Comparison of ENCODE assay signal across 13 mouse cellular contexts in the genomic region with DNA sequence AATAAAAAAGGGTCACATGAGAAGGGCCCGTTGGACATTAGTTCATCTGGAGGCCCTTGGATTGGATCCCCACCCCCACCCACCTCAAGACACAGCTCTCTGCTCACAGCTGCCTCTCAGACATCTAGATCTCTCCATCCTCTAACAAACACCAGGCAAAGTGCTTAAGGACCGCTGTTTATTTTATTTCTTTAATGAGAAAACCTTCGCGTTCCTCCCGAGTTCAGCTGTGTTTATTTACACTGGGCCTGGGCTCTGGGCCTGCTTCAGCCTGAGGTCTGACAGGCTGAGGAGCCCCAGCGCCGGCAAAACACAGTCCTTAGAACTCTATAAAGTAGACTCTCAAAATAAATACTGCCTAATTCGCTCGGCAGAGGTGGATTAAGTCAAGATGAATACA.
DNase-seq lines count a peak whose midpoint lies in the region; ATAC-seq and TF ChIP-seq lines count a peak whose summit lies in the region.
"Had no signal": no experiment of that assay in that cellular context is flagged by ENCODE, and none has a peak within 500 bp of the region (broad histone marks: within the 10 kb centered on the region; RNA-seq: fewer than 3 reads in every experiment).

No protein-coding gene starts in this region.

- DNase-seq in liver, adult 2 months (ENCODE audit: extremely low read depth, low read depth, low spot score), result peak; percentile 13
- DNase-seq in liver, result no peak
- DNase-seq in embryo, embryonic 11 days, result peak; percentile 67
- DNase-seq in forebrain, embryonic 14.5 days (ENCODE audit: low spot score), result peak; percentile 33
- DNase-seq in midbrain, embryonic 14.5 days, result peak; percentile 56
- no peak for DNase-seq in Muller cell, postnatal 12 days (ENCODE audit: inconsistent ontology term)
- no peak for DNase-seq in thymus, postnatal 0 days (ENCODE audit: low spot score)
- DNase-seq: cerebellum, adult 11-12 months; kidney, adult 2 months; left cerebral cortex, postnatal 4 days had no signal

- H3K4me3 ChIP-seq in liver, adult 2 months (ENCODE audit: insufficient read depth, low read depth, low read length), result no peak overlapping the region
- no peak overlapping the region for H3K4me3 ChIP-seq in forebrain, embryonic 14.5 days (ENCODE audit: low read depth, low read length)
- no peak overlapping the region for H3K4me3 ChIP-seq in midbrain, embryonic 14.5 days (replicated peaks; ENCODE audit: low read depth, low read length)
- no peak overlapping the region for H3K4me3 ChIP-seq in heart, embryonic 12.5 days
- H3K4me3 ChIP-seq: heart, embryonic 13.5 days; stomach, embryonic 15.5 days had no signal

- 25% methylated on average over 9 of the region's 9 CpGs for WGBS in liver, adult 2 months
- WGBS in forebrain, embryonic 14.5 days, result 7% methylated on average over 9 of the region's 9 CpGs
- 4% methylated on average over 9 of the region's 9 CpGs for WGBS in midbrain, embryonic 14.5 days
- WGBS in heart, embryonic 12.5 days, result 12% methylated on average over 9 of the region's 9 CpGs

- H3K9me3 ChIP-seq in forebrain, embryonic 14.5 days (replicated peaks; ENCODE audit: control insufficient read depth, low read length), result no peaks in the 10 kb centered on the region
- no peaks in the 10 kb centered on the region for H3K9me3 ChIP-seq in midbrain, embryonic 14.5 days (ENCODE audit: control insufficient read depth, low read length)
- no peaks in the 10 kb centered on the region for H3K9me3 ChIP-seq in heart, embryonic 12.5 days (replicated peaks)
- H3K9me3 ChIP-seq: heart, embryonic 13.5 days; stomach, embryonic 15.5 days had no signal

- no peaks in the 10 kb centered on the region for H3K36me3 ChIP-seq in liver, adult 2 months (ENCODE audit: control insufficient read depth, insufficient read depth, low read length)
- no peaks in the 10 kb centered on the region for H3K36me3 ChIP-seq in forebrain, embryonic 14.5 days (ENCODE audit: control insufficient read depth, insufficient read depth, low read length)
- H3K36me3 ChIP-seq in midbrain, embryonic 14.5 days (ENCODE audit: control insufficient read depth, insufficient read depth, low read length), result no peaks in the 10 kb centered on the region
- H3K36me3 ChIP-seq in heart, embryonic 12.5 days, result no peaks in the 10 kb centered on the region
- H3K36me3 ChIP-seq: heart, embryonic 13.5 days; stomach, embryonic 15.5 days had no signal

- TF ChIP-seq POLR2A in liver, adult 2 months (IDR thresholded peaks at IDR 0.05; ENCODE audit: extremely low read depth, insufficient read depth, low read length), result no peak

- no peak overlapping the region for H3K27ac ChIP-seq in liver, adult 2 months (replicated peaks; ENCODE audit: insufficient read depth, low read depth, low read length)
- H3K27ac ChIP-seq in forebrain, embryonic 14.5 days (ENCODE audit: low read depth, low read length), result no peak overlapping the region
- H3K27ac ChIP-seq in midbrain, embryonic 14.5 days (replicated peaks; ENCODE audit: low read depth, low read length), result 0 out of 2 replicates have a peak overlapping the region, but pooled peaks have one; percentile 34
- H3K27ac ChIP-seq in heart, embryonic 12.5 days (ENCODE audit: poor library complexity, severe bottlenecking), result no peak overlapping the region
- H3K27ac ChIP-seq: heart, embryonic 13.5 days; stomach, embryonic 15.5 days had no signal

- ATAC-seq in forebrain, embryonic 14.5 days, result no peak
- ATAC-seq in midbrain, embryonic 14.5 days (ENCODE audit: low FRiP score, low TSS enrichment), result no peak
- no peak for ATAC-seq in heart, embryonic 12.5 days (ENCODE audit: insufficient number of reproducible peaks, low FRiP score)

- no peak overlapping the region for H3K4me2 ChIP-seq in forebrain, embryonic 14.5 days (ENCODE audit: low read length)
- no peak overlapping the region for H3K4me2 ChIP-seq in midbrain, embryonic 14.5 days (ENCODE audit: low read length)
- H3K4me2 ChIP-seq in heart, embryonic 12.5 days, result no peak overlapping the region
- H3K4me2 ChIP-seq: heart, embryonic 13.5 days; stomach, embryonic 15.5 days had no signal

- no peaks in the 10 kb centered on the region for H3K4me1 ChIP-seq in liver, adult 2 months (ENCODE audit: control insufficient read depth, insufficient read depth, low read length)
- H3K4me1 ChIP-seq in forebrain, embryonic 14.5 days (ENCODE audit: control insufficient read depth, insufficient read depth, low read length), result peaks cover 23% of the 10 kb centered on the region
- H3K4me1 ChIP-seq in midbrain, embryonic 14.5 days (ENCODE audit: control insufficient read depth, insufficient read depth, low read length), result peaks cover 25% of the 10 kb centered on the region
- H3K4me1 ChIP-seq in heart, embryonic 12.5 days (replicated peaks), result no peaks in the 10 kb centered on the region; the same call in 1 of the 2 replicates
- H3K4me1 ChIP-seq: heart, embryonic 13.5 days had no signal

- H3K27me3 ChIP-seq in liver, adult 2 months (ENCODE audit: control insufficient read depth, insufficient read depth, low read length), result no peaks in the 10 kb centered on the region
- no peaks in the 10 kb centered on the region for H3K27me3 ChIP-seq in forebrain, embryonic 14.5 days (replicated peaks; ENCODE audit: control insufficient read depth, insufficient read depth, low read length)
- H3K27me3 ChIP-seq in midbrain, embryonic 14.5 days (ENCODE audit: control insufficient read depth, insufficient read depth, low read length), result no peaks in the 10 kb centered on the region
- H3K27me3 ChIP-seq in heart, embryonic 12.5 days (replicated peaks), result peaks cover 19% of the 10 kb centered on the region

- TF ChIP-seq CTCF in liver, adult 2 months (IDR thresholded peaks at IDR 0.05; ENCODE audit: low read depth, low read length), result no peak

- H3K9ac ChIP-seq in liver, adult 2 months (ENCODE audit: low read depth, low read length), result no peak overlapping the region
- no peak overlapping the region for H3K9ac ChIP-seq in forebrain, embryonic 14.5 days (ENCODE audit: low read length)
- no peak overlapping the region for H3K9ac ChIP-seq in midbrain, embryonic 14.5 days (replicated peaks; ENCODE audit: low read length)
- no peak overlapping the region for H3K9ac ChIP-seq in heart, embryonic 12.5 days
- H3K9ac ChIP-seq: heart, embryonic 13.5 days; stomach, embryonic 15.5 days had no signal

- H3K79me2 ChIP-seq in liver, adult 2 months (ENCODE audit: control insufficient read depth, insufficient read depth, low read length), result no peaks in the 10 kb centered on the region

Comparison
In these comparisons a context has a peak if more than half of its experiments do, and no peak if none do; other contexts are left out.
1. DNase-seq: peak in liver, adult 2 months (single experiment), embryo, embryonic 11 days (single experiment), forebrain, embryonic 14.5 days (single experiment) and midbrain, embryonic 14.5 days (single experiment); none in liver (single experiment), Muller cell, postnatal 12 days (single experiment) and thymus, postnatal 0 days (single experiment).